Mouse (Mus musculus): ENCODE results near the gene Lrrk1. TPM values are rescaled to one million over a fixed set of nuclear protein-coding genes. Genes with fewer than 3 reads are reported as not detected.
A peak's percentile ranks its signal among the peaks of the same experiment; 100 is the strongest.

The Lrrk1 gene
- polyA plus RNA-seq, 1 experiment from 2014 or later, result 3.0 TPM

GRCm38 (mm10) chr7:66373391-66373790 is 14.8 kb downstream of the Lrrk1 start:
- no peak overlapping the region for H3K9ac ChIP-seq (replicated peaks)
- TF ChIP-seq CTCF (IDR thresholded peaks at IDR 0.05; ENCODE audit: low read depth) (no peak), EP300 (IDR thresholded peaks at IDR 0.05; ENCODE audit: low read depth) (no peak)
- no peak for DNase-seq
- peaks cover 10% of the 10 kb centered on the region; the same call in 1 of the 2 replicates for H3K4me1 ChIP-seq (ENCODE audit: insufficient read depth)
- 78% methylated on average over 3 of the region's 3 CpGs for WGBS (ENCODE audit: insufficient replicate concordance)
- H3K4me3 ChIP-seq (ENCODE audit: low read depth, low read length), result no peak overlapping the region
- ATAC-seq, result no peak
- H3K27me3 ChIP-seq (ENCODE audit: insufficient read depth, low read length), result no peaks in the 10 kb centered on the region
- H3K4me2 ChIP-seq (ENCODE audit: low read depth, low read length), result no peak overlapping the region
- no peaks in the 10 kb centered on the region for H3K36me3 ChIP-seq (replicated peaks; ENCODE audit: insufficient read depth, low read length)
- H3K27ac ChIP-seq (ENCODE audit: low read depth), result no peak overlapping the region
- H3K9me3 ChIP-seq (ENCODE audit: low read length), result no peaks in the 10 kb centered on the region

DNA sequence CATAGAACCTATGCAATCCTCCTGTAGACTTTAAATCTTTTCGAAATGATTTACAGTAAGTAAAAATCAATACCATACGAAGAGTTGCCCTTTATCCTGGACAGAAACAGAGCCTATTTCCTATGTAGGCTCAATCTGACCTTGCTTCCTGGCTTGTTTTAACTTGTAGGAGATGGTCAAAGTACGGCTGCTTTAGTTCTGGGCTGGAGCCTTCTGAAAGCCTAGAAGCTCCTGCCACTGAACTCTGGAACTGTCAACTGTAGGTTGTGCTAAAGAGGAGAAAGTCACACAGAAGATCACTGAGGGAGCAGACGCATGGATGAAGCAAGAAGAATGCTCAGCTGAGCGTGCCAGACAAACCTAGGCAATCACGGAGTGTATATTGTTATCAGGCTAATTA is 17.2 kb downstream of the Lrrk1 start:
- WGBS (ENCODE audit: insufficient replicate concordance), result 53% methylated on average over 6 of the region's 6 CpGs
- DNase-seq, result no peak
- Histone ChIP-seq H3K27me3 (ENCODE audit: insufficient read depth, low read length) (no peaks in the 10 kb centered on the region), H3K27ac (ENCODE audit: low read depth) (0 out of 2 replicates have a peak overlapping the region, but pooled peaks have one; percentile 8), H3K36me3 (replicated peaks; ENCODE audit: insufficient read depth, low read length) (no peaks in the 10 kb centered on the region), H3K4me1 (ENCODE audit: insufficient read depth) (peaks cover 10% of the 10 kb centered on the region; the same call in 1 of the 2 replicates), H3K4me3 (ENCODE audit: low read depth, low read length) (no peak overlapping the region), H3K9ac (replicated peaks) (no peak overlapping the region), H3K9me3 (ENCODE audit: low read length) (no peaks in the 10 kb centered on the region), H3K4me2 (ENCODE audit: low read depth, low read length) (no peak overlapping the region)
- TF ChIP-seq CTCF (IDR thresholded peaks at IDR 0.05; ENCODE audit: low read depth) (no peak), EP300 (IDR thresholded peaks at IDR 0.05; ENCODE audit: low read depth) (no peak)
- no peak for ATAC-seq

- no peak overlapping the region for H3K4me2 ChIP-seq (ENCODE audit: low read depth, low read length)
- no peak overlapping the region for H3K9ac ChIP-seq (replicated peaks)
- no peaks in the 10 kb centered on the region for H3K36me3 ChIP-seq (replicated peaks; ENCODE audit: insufficient read depth, low read length)
- no peaks in the 10 kb centered on the region for H3K27me3 ChIP-seq (ENCODE audit: insufficient read depth, low read length)
- 68% methylated on average over 5 of the region's 5 CpGs for WGBS (ENCODE audit: insufficient replicate concordance)
- no peak for TF ChIP-seq CTCF (IDR thresholded peaks at IDR 0.05; ENCODE audit: low read depth)
- no peak for TF ChIP-seq EP300 (IDR thresholded peaks at IDR 0.05; ENCODE audit: low read depth)
- ATAC-seq (no peak), DNase-seq (no peak)
- no peaks in the 10 kb centered on the region for H3K9me3 ChIP-seq (ENCODE audit: low read length)
- peaks cover 10% of the 10 kb centered on the region; the same call in 1 of the 2 replicates for H3K4me1 ChIP-seq (ENCODE audit: insufficient read depth)
- H3K27ac ChIP-seq (ENCODE audit: low read depth), result 0 out of 2 replicates have a peak overlapping the region, but pooled peaks have one; percentile 12
- H3K4me3 ChIP-seq (ENCODE audit: low read depth, low read length), result no peak overlapping the region
Observed at GRCm38 (mm10) chr7:66369934-66370445, 18.2 kb downstream of the Lrrk1 start.

GRCm38 (mm10) chr7:66369071-66369933 is 18.8 kb downstream of the Lrrk1 start:
- no peak for DNase-seq
- Histone ChIP-seq H3K4me2 (ENCODE audit: low read depth, low read length) (no peak overlapping the region), H3K4me1 (ENCODE audit: insufficient read depth) (peaks cover 10% of the 10 kb centered on the region; the same call in 1 of the 2 replicates), H3K9me3 (ENCODE audit: low read length) (no peaks in the 10 kb centered on the region), H3K27me3 (ENCODE audit: insufficient read depth, low read length) (no peaks in the 10 kb centered on the region), H3K9ac (replicated peaks) (no peak overlapping the region), H3K36me3 (replicated peaks; ENCODE audit: insufficient read depth, low read length) (no peaks in the 10 kb centered on the region), H3K27ac (ENCODE audit: low read depth) (no peak overlapping the region), H3K4me3 (ENCODE audit: low read depth, low read length) (no peak overlapping the region)
- ATAC-seq, result no peak
- 74% methylated on average over 5 of the region's 5 CpGs for WGBS (ENCODE audit: insufficient replicate concordance)
- TF ChIP-seq EP300 (IDR thresholded peaks at IDR 0.05; ENCODE audit: low read depth), result no peak
- no peak for TF ChIP-seq CTCF (IDR thresholded peaks at IDR 0.05; ENCODE audit: low read depth)

DNA sequence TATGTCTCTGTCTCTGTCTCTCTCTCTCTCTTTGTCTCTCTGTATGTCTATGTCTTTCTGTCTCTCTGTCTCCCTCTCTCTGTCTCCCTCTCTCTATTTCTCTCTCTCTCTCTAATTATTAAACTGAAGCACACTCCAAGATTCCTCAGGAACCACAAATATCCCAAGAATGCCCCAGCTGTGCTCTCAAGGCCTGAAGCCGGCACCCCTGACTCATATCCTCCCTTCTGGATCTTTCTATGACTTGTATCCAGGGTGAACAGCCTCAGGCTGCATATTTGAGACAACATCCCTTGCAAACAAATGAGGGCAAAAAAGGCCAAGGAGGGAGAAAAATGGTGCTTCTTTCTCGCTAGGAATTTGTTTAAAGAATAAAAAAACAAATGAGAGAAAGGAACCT is 22.2 kb downstream of the Lrrk1 start, which contains the start of gene Gm10974:
Gene Gm10974, plus strand, starts transcription at position 2 of the 400 bp plus-strand sequence.
- H3K9me3 ChIP-seq (ENCODE audit: low read length), result peaks cover 3% of the 10 kb centered on the region; the same call in 1 of the 2 replicates
- no peaks in the 10 kb centered on the region for H3K36me3 ChIP-seq (replicated peaks; ENCODE audit: insufficient read depth, low read length)
- H3K27me3 ChIP-seq (ENCODE audit: insufficient read depth, low read length), result no peaks in the 10 kb centered on the region
- no peak within 1 kb of the TSS for H3K4me2 ChIP-seq (ENCODE audit: low read depth, low read length)
- no peak within 1 kb of the TSS for H3K27ac ChIP-seq (ENCODE audit: low read depth)
- peaks cover 3% of the 10 kb centered on the region; the same call in 1 of the 2 replicates for H3K4me1 ChIP-seq (ENCODE audit: insufficient read depth)
- H3K4me3 ChIP-seq (ENCODE audit: low read depth, low read length), result no peak within 1 kb of the TSS
- 56% methylated on average over 2 of the region's 2 CpGs for WGBS (ENCODE audit: insufficient replicate concordance)
- DNase-seq (no peak), ATAC-seq (no peak)
- no peak within 1 kb of the TSS for H3K9ac ChIP-seq (replicated peaks)
- TF ChIP-seq CTCF (IDR thresholded peaks at IDR 0.05; ENCODE audit: low read depth) (no peak), EP300 (IDR thresholded peaks at IDR 0.05; ENCODE audit: low read depth) (no peak)

- no peak overlapping the region for H3K9ac ChIP-seq (replicated peaks)
- H3K4me3 ChIP-seq (ENCODE audit: low read depth, low read length), result no peak overlapping the region
- H3K36me3 ChIP-seq (replicated peaks; ENCODE audit: insufficient read depth, low read length), result no peaks in the 10 kb centered on the region
- peaks cover 3% of the 10 kb centered on the region; the same call in 1 of the 2 replicates for H3K9me3 ChIP-seq (ENCODE audit: low read length)
- no peak overlapping the region for H3K4me2 ChIP-seq (ENCODE audit: low read depth, low read length)
- 73% methylated on average over 2 of the region's 2 CpGs for WGBS (ENCODE audit: insufficient replicate concordance)
- no peak overlapping the region for H3K27ac ChIP-seq (ENCODE audit: low read depth)
- TF ChIP-seq CTCF (IDR thresholded peaks at IDR 0.05; ENCODE audit: low read depth), result no peak
- no peak for TF ChIP-seq EP300 (IDR thresholded peaks at IDR 0.05; ENCODE audit: low read depth)
- ATAC-seq, result no peak
- 0 out of 2 replicates have a peak, but pooled peaks cover 3% of the 10 kb centered on the region for H3K4me1 ChIP-seq (ENCODE audit: insufficient read depth)
- no peak for DNase-seq
- H3K27me3 ChIP-seq (ENCODE audit: insufficient read depth, low read length), result no peaks in the 10 kb centered on the region
Observed at GRCm38 (mm10) chr7:66365411-66365810, 22.7 kb downstream of the Lrrk1 start.

Measured in liver, postnatal 0 days (tissue).